In the genomic region with DNA sequence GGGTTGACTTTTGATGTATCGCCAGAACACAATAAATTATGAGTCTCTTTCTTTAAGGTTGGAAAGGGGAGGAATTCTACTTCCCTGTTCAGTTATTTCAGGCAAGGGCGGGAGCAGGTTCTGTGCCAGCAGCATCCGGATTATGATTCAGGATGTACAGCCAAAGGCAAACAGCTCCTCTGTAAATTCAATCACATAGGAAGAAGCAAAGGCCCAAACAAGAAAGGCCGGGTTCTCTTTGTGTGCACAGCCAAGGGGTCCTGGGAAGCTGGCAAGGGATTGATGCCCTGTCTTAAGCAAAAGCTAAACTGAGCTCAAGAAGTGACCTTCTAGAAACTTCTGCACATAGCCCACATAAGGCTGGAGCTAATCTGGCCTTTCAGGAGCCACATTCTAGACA, we compare ENCODE assay signal across 19 mouse cellular contexts.
DNase-seq lines count a peak whose midpoint lies in the region; ATAC-seq and TF ChIP-seq lines count a peak whose summit lies in the region.
"Had no signal": no experiment of that assay in that cellular context is flagged by ENCODE, and none has a peak within 500 bp of the region (broad histone marks: within the 10 kb centered on the region; RNA-seq: fewer than 3 reads in every experiment).

No protein-coding gene starts in this region.

- ATAC-seq in forebrain, embryonic 13.5 days, result no peak
- ATAC-seq: CD4-positive, CD25-positive, alpha-beta regulatory T cell, adult 4 months; forebrain, embryonic 14.5 days had no signal

- WGBS in kidney, adult 2 months, result 76% methylated on average over 4 of the region's 4 CpGs
- 83% methylated on average over 4 of the region's 4 CpGs for WGBS in forebrain, embryonic 13.5 days

- H3K27ac ChIP-seq in kidney, adult 2 months (ENCODE audit: insufficient read depth, low read depth, low read length), result no peak overlapping the region
- no peak overlapping the region for H3K27ac ChIP-seq in forebrain, embryonic 13.5 days
- H3K27ac ChIP-seq: embryonic facial prominence, embryonic 10.5 days; heart, embryonic 15.5 days; hindbrain, embryonic 15.5 days had no signal

- no peaks in the 10 kb centered on the region for H3K27me3 ChIP-seq in kidney, adult 2 months (replicated peaks; ENCODE audit: control insufficient read depth, insufficient read depth, low read length)
- no peaks in the 10 kb centered on the region for H3K27me3 ChIP-seq in forebrain, embryonic 13.5 days
- H3K27me3 ChIP-seq: heart, embryonic 15.5 days; hindbrain, embryonic 15.5 days had no signal

- H3K9ac ChIP-seq in forebrain, embryonic 13.5 days, result no peak overlapping the region
- H3K9ac ChIP-seq: heart, embryonic 15.5 days; hindbrain, embryonic 15.5 days had no signal

- no peak for TF ChIP-seq CTCF in kidney, adult 2 months (conservative IDR thresholded peaks at IDR 0.05; ENCODE audit: insufficient read depth, insufficient read length, low read depth, low read length)

- no peak overlapping the region for H3K4me2 ChIP-seq in forebrain, embryonic 13.5 days
- H3K4me2 ChIP-seq: heart, embryonic 15.5 days; hindbrain, embryonic 15.5 days had no signal

- DNase-seq in gastrocnemius, postnatal 25 days, result peak; percentile 23
- DNase-seq in gastrocnemius, postnatal 14 days, result no peak
- peak; percentile 50 for DNase-seq in kidney, adult 2 months
- DNase-seq in kidney, adult 9 months, result no peak
- peak; percentile 43 for DNase-seq in lung, postnatal 10 days
- no peak for DNase-seq in lung, adult 18-20 months
- DNase-seq: adrenal gland, adult 8-10 months; adrenal gland, postnatal 36 days; B cell, adult 2 months; cerebellum, adult 2 months; cerebellum, postnatal 10 days; heart, postnatal 14 days had no signal

- no peak overlapping the region for H3K4me3 ChIP-seq in kidney, adult 2 months (ENCODE audit: insufficient read depth, low read depth, low read length)
- no peak overlapping the region for H3K4me3 ChIP-seq in forebrain, embryonic 13.5 days
- H3K4me3 ChIP-seq: embryonic facial prominence, embryonic 10.5 days; heart, embryonic 15.5 days; hindbrain, embryonic 15.5 days had no signal

- H3K4me1 ChIP-seq in kidney, adult 2 months (ENCODE audit: control insufficient read depth, insufficient read depth, low read length), result no peaks in the 10 kb centered on the region
- H3K4me1 ChIP-seq in forebrain, embryonic 13.5 days, result peaks cover 5% of the 10 kb centered on the region; the same call in 1 of the 2 replicates
- H3K4me1 ChIP-seq: embryonic facial prominence, embryonic 10.5 days; hindbrain, embryonic 15.5 days had no signal

- no peak for TF ChIP-seq POLR2A in kidney, adult 2 months (IDR thresholded peaks at IDR 0.05; ENCODE audit: low read depth, low read length)

- H3K36me3 ChIP-seq in kidney, adult 2 months (ENCODE audit: control insufficient read depth, insufficient read depth, low read length), result no peaks in the 10 kb centered on the region
- no peaks in the 10 kb centered on the region for H3K36me3 ChIP-seq in forebrain, embryonic 13.5 days (ENCODE audit: poor library complexity, severe bottlenecking)
- H3K36me3 ChIP-seq: embryonic facial prominence, embryonic 10.5 days; G1E; heart, embryonic 15.5 days; hindbrain, embryonic 15.5 days had no signal

- peaks cover 8% of the 10 kb centered on the region; the same call in 1 of the 2 replicates for H3K9me3 ChIP-seq in forebrain, embryonic 13.5 days (replicated peaks)
- H3K9me3 ChIP-seq: hindbrain, embryonic 15.5 days had no signal

- intact Hi-C loops in gastrocnemius, postnatal 14 days (cut with DNase I; ENCODE audit: low total_unique reads), result no loop called here

Comparison
In these comparisons a context has a peak if more than half of its experiments do, and no peak if none do; other contexts are left out.
1. DNase-seq: peak in gastrocnemius, postnatal 25 days (single experiment), kidney, adult 2 months (single experiment) and lung, postnatal 10 days (single experiment); none in gastrocnemius, postnatal 14 days (single experiment), kidney, adult 9 months (single experiment) and lung, adult 18-20 months (0 of 2).